Mouse (Mus musculus) gastrocnemius, postnatal 14 days (tissue): ENCODE measurements around the gene Epn3. TPM values are rescaled to one million over a fixed set of nuclear protein-coding genes. Genes with fewer than 3 reads are reported as not detected.

ENCODE experiments used
- DNase-seq: peaks from one replicate; pipeline ENCODE4 v3.0.0; 2021; ENCODE audit warnings: mixed read lengths
- intact Hi-C: fragments of 180-260 bp; cut with DNase I; formaldehyde crosslinking; loops from one replicate; pipeline ENCODE4 v1.15.1; 2025; ENCODE audit warnings: low total_unique reads
- total RNA-seq, 2 experiments: library from RNA; stranded (reverse); gene quantifications; 2 replicates each; pipeline ENCODE4 v1.2.3; 2021

The Epn3 gene
- total RNA-seq, 2 experiments from 2014 or later = 0.09 to 0.25 TPM

DNA sequence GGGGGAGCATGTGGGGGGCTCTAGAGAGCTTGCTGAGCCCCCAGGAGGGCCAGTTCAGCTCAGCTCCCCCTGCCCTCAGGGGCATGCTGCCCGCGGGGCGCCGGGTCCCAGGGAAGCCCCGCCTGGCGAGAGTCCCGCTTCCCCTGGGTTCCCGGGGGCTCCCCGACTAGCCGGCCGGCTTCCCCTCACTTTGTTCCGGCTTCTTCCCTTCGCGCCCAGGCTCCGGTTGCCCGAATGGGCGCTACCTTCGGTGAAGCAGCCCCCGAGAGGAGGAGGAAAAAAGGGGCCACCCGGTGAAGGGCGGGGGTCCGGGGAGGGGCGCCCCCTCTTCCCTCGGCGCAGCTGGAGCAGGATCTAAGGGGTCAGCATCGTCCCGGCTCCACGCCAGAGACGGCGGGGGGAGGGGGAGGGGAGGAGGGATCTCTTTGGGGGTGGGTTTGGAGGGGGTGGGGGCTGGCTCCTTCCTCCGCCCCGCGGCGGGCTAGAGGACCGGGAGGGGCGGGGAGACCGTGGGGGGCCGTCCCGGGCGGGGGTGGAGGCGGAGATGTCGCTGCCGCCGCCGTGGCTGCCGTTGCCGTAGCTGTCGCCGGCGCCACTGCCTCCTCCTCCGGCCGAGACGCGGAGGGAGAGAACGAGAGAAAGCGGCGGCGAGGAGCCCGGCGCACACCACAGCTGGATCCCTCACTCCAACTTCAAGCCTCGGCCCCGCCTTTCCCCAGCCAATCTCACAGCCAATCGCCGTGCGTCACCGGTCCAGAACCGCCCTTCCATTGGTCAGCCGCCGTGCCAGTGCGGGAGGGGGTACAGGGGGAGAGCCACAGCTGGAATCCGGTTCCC lies 25.8 kb downstream of the Epn3 start, which contains the start of gene Cacna1g:
Gene Cacna1g (minus strand): TSS at position 492 of the 837 bp plus-strand sequence.
- intact Hi-C loops = no loop called here
- peak; percentile 92 for DNase-seq

DNA sequence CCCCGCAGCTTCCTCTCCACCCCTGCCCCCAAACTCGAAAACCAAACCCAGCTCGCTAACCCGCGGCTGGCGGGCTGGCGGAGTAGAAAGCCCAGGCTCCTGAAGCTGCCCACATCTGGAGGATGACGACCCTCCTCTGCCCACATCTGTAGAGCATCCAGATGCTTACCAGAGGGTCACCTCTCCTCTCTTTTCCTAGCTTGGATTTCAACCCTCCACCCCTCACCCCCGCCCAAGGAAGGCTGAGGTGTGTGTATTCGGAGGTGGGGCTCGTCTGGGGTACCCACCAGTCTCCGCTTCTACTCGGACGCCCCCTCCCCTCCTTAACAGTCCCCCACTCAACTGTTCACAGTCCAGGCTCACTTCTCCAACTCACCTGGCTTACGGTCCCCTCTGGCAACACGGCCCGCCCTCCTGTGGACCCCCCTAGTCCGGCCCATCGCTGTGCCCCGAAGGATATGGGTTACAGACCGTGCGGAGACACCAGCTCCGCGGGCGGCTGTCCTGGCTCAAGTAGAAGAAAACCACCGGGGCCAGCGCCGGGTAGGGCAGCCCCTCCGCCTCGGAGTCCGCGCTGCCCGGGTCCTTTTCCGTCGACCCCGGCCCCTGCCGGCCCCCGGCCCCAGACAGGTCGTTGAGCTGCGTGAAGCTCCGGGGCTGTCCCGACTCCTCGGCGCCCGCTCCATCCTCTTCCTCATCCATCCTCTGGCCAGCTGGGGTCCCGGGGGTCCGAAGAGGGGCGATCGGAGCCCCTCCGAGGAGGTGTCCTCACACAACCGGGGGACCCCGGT lies 26.7 kb downstream of the Epn3 start:
- intact Hi-C loops = no loop called here
- DNase-seq = no peak

DNA sequence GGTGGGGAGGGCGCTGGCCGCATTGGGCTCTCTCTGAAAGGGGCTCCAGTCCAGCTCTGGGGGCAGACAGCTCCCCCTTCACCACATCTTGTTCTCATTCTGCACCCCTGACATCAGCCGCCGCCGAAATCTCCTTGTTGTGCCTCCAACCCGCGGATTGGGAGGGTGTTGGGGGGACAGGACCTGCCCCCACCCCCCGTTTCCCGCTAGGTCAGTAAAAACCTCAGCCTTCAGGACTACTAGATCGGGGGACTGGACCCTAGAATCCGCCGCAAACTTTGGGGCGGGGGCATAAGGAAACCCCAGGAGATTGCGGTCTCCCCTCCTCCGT lies 27.2 kb downstream of the Epn3 start:
- DNase-seq = no peak
- intact Hi-C loops = no loop called here

DNA sequence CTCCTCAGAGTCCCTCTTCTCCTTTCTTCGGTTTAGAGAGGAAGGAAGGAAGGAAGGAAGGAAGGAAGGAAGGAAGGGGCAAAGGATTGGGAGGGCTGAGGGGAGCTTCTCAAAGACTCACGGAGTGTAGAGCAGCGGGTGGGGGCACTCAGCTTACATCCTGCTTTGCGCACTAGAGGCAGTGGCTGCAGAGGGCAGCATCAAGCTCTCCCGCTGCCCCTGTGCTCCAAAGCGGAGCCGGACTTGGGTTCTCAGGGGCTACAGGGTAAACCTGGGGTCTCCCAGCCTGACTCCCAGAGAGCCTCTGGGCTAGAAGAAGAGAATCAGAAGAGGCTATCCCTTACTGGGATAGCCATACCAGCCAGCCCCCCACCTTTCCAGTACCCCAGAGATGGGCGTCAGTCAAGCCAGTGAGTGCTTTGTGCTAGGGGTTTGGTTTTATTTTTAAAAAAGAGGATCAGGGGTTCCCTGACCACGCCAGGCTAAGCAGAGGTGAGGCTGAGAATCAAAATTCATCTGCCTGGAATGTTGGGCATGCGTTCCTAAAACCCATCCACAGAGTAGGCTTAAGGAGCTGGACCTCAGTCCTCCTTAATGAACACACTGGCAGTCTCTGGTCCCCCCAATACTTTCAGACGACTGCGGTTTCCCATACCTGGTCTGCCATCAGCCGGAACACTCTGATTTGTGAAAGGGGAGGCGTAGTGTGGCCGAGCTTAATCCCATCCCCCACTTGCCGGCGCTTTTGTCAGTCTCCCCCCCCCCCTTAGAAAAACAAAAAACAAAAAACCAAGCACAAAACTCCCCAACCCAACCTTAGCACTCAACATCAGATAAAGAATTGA lies 27.8 kb downstream of the Epn3 start:
- intact Hi-C loops = no loop called here
- no peak for DNase-seq

DNA sequence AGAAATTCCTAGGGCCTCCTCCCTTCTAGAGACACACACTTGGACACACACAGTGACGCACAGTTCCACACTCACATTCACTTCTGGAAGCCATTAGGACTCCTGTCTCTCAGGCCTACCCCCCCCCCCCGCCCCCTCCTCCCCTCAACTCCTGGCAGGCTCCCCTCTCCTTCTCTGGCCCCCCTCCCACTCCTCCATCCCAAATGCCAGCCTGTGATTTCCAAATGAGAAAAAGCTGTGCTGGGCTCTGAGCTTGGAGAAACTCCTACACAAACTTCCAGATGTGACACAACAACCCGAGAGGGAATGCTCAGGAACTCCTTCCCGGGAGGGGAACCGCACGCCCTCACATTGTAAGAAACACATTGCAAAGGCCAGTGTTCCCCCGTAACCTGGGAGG lies 29.4 kb downstream of the Epn3 start:
- DNase-seq = no peak
- intact Hi-C loops = no loop called here

DNA sequence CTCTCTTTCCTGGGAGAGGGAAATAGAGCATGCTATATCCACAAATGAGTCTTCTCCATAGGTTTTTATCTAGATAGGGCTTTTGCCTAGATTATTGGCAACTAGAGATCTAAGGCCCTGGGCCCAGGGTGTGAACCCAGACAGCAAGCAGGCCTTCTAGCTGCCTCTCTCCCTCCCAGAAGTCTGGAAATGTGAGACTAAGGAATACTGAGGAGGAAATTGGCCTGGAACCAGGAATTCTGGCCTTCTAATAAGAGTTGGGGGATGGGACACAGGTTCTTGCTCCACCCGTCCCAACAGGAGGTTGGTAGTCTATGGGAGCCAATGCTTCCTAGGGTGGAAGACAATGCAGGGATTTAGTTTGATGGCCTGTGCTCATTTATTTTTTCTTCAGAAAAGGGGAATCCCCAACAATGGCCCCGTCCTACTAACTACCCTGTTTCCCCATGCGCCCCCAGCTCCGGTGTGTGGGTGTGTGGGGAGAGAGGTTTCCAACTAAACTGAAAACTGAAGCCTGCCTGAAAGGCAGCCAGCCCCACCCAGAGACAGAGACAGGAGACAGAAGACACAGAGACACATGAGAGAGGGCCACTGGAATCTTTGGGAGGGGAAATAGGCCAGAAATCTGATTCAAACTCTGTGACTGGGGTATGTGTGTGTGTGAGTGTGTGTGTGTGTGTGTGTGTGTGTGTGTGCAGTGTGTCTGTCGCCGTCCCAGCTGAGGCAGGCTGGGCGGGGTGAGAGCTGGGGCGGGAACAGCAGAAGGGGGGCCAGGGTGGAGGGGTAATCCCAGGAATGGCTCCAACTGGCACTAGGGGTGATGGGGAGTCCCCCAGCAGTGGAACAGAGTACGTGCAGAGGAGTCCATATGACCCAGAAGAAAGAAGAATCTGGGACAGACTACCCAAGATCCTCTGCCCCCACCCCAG lies 30.4 kb downstream of the Epn3 start:
- intact Hi-C loops = no loop called here
- peak; percentile 63 for DNase-seq

DNA sequence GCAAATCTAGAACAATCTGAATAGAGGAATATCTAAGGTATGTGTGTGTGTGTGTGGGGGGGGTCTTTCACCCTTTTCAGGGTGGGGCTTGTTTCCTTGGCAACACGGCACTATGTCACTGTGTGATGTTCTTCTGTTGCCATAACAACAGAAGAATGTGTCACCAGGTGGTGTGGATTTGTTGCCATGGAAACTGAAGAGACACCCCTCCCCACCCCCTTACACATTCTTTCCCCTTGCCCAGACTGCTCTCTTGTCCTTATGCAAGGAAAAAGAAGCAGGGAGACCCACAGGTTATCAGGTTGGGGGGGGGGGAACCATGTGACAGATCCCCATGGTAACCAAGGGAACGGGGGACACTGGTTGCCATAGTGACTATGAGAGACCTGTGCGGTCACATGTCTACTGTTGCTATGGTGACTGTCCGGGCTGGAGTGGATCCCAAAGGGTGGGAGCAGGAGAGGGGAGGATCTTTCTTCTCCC lies 31.2 kb downstream of the Epn3 start:
- intact Hi-C loops = no loop called here
- DNase-seq = no peak

DNA sequence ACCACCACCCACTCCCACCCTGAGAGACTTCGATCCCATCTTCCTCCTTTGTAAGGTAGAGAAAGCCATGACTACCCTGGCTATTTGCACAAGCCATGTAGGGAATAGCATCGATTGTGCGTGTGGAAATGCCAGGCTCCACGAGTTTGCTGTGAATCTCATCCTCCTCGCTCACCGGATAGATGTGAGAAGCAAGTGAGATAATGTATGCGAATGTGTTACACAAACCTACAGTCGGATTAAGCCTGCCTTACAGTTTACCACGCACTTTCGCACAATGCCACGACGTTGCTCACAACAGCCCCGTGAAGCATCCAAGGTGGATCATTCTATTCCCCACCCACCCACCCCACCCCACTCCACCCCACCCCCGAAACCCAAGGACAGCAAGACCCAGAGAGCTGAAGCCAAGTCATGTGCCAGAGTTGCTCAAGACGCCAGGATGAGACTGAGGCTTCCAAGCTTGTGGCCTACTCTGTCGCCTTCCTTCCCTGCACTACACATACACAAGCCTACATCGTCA lies 33.4 kb downstream of the Epn3 start:
- DNase-seq = no peak
- intact Hi-C loops = no loop called here

DNA sequence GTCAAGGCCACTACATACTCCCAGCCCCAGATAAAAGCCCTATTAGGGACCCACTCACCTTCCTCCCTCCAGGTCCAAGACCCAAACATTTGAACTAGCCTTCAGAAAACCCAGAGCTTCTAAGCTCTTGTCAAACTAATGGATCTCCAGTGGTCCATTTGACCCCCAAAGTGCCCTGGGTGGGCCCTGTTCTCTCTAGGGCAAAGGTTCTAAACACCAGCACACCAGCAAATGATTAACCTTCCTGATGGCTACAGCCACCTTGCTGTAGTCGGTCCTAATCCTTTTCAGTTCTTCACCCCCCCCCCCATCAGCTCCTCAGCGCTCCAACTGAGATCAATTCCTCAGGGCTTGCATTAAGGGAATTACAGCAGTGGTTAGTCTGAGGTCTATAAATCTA lies 35.6 kb downstream of the Epn3 start:
- DNase-seq = no peak
- intact Hi-C loops = no loop called here

DNA sequence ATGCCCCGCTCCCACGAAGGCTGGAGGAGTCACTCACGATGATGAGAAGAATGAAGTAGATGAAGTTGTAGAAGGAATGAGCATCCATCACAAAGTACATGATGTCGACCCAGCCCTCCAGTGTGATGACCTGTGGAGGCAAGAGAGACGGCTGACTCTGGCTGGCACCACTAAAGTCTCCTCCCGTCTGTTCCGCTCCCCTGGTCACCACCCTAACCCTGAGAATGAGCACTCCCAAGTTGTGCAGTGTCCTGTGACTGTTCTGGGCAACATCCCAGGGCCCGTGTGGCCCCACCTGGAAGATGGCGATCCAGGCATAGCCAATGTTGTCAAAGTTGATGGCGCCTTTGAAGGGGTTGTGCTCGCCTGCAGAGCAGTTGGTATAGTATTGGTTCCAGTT lies 37.9 kb downstream of the Epn3 start:
- intact Hi-C loops = no loop called here
- DNase-seq = no peak

DNA sequence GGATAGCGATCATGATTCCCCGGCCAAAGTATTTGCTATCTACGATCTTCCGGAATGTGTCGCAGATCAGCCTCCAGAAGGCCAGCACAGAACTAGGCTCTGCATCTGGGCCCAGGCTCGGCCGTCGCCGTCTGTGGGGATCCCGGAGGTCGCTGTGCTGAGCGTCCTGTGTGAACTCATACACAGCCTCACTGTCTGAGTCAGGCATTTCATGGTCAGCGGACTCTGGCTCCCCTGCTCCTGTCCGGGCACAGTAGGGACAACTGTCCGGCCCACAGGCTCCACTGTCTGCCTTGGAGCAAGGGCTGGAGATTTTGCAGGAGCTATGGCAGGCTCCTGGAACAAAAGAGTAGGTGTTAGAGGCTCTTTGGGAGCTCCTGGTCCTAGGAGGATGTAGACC lies 42.8 kb downstream of the Epn3 start:
- no peak for DNase-seq
- intact Hi-C loops = no loop called here

DNA sequence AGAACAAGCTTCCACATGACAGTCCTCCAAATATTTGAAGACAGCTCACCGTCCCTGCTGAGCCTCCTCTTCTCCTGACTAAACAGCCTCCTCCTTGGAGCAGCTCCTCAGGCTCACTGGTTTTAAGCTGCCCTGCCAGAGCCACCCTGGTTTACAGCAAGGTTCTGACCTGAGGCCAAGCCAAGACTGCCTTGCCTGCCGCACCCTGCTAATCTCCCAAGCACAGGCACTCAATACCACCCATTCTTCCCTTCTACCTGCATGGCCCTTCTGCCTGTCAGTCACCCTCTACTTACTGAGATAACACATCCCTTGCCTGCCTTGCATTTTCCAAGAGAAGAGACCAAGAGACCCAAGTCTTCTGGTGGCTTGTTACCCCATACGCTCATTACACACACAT lies 43.4 kb downstream of the Epn3 start:
- no peak for DNase-seq
- intact Hi-C loops = no loop called here

DNA sequence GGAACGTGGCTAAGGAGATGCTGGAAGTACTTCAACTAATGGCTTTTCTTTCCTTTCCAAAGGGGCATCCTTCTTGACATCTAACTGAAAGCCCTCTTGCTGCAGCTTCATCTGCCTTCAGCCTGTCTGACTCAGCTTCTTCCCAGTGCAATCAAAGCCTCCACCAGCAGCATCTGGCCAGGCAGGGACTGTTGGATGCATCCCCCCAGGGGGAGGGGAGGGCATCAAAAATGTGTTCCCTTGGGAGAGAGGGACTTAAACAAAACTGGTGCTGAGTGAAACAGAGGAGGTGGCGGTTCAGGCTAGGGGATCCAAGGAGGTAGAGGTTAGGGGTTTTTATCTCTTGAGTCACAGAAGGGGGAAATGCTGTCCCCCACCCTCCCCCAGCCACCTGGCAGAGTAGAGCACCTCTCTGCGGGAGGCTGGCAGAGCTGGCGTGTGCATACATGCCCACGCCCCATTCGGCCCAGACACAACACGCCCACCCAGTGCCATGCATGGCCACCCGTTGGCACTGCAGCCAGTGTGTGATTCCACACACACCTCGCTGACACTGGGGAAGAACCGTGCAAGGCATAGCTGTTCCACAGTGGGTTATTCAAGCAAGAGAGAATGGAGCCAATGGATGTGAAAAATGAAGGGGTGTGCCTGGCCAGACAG lies 44.5 kb downstream of the Epn3 start:
- intact Hi-C loops = no loop called here
- no peak for DNase-seq

DNA sequence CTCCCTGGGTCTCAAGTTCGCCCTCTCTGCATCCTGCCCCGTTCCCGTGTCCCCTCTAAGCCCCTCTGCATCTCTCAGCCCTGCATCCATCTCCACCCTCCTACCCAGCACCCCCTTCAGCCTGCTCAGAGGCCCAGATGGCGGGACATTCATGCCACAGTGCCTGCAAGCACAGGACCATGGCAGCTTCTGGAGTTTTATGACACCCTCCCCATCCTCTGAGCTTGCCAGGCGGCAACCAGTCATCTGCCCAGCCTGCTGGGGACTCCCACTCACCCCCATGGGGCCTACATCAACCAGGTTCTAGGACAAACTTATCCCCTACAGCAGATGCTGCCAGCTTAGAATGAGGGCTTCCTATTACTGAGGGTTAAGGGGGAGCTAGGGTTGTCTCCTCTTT lies 45.0 kb downstream of the Epn3 start:
- intact Hi-C loops = no loop called here
- no peak for DNase-seq

DNA sequence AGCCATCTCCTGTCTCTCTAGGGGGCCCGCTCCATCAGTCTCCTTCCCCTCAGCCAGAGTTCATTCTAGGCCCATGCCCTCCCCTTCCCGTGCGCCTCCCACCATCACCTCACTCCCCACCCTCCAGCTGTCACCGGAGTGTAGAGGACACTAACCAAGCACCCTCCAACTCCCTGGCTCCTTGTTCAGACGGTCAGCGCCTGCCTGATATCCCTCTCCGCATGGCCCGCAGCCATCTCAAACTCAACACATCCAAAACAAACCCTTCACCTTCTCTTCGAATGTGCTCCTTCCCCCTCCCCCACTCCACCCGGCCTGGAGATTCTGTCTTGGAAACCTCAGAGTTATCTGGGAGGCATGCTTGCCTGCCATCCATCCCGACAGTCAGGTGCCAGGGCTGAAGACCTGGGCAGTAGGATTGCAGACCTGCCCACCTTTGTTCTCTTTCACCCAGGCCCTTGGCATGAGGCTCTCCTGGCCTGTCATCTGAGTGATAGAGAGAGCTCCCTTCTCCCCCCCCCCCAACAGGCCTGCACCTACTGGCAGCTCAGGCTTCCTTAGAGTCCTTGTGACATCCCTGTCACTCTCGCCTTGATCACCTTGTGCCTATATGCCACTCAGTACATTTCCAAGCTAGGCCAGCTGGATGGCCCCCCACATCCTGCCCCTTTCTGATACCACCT lies 48.5 kb downstream of the Epn3 start:
- DNase-seq = no peak
- intact Hi-C loops = no loop called here

DNA sequence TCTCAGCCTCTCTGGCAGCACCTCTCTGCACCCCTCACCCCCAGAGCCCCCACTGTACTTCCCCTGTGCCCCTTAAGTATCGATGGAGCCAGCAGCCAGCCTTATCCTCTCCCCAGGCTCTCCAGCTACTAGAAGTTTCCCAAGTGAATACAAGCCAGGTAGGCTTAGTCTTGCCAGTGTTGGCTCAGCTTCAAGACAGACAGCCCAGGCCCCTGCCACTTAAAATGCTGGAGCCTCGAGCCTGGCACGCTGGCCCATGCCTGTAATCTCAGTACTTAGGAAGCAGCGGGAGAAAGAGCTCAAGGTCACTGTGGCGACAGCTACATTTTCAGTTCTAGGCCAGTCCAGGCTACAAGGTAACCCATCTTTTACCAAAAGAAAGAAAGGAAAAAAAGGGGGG lies 49.9 kb downstream of the Epn3 start:
- no peak for DNase-seq
- intact Hi-C loops = no loop called here

DNA sequence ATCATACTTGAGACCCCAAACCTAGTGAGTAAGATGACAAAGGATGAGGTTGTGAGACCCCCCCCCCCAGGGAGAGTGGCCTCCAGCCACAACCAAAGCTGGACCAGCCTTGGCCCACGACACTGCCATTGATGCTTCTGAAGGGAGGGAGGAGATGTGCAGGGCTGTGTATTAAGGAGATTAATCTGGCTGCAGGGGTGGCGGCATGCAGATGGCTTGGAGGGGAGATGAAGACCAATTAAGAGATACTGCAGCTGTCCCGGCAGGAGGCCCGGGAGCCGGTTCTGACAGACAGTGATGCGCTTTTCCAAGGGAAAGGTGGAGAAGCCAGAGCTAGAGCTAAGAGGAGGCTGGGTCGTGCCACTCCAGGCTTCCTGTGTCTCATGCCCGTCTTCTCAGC lies 50.5 kb downstream of the Epn3 start:
- no peak for DNase-seq
- intact Hi-C loops = no loop called here

DNA sequence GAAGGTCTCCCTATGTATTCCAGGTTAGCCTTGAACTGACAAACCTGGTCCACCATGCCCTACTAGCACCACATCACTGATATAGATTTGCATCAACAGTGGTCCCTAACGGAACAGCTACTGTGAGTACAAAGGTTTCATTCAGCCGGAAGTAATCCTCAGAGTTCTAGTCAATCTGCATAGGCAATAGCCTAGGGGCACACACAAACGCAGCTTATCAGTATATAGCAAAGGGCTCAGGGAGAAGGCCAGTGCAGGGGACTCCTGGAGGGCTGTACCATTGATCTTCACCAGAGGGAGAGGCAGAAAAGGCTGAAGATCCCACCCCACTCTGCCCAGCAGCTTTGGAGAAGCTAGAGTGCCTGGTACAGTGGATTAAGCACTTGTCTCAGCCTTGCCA lies 52.8 kb downstream of the Epn3 start:
- intact Hi-C loops = no loop called here
- no peak for DNase-seq
